Mouse (Mus musculus): ENCODE results near the gene Mvb12b. TPM values are rescaled to one million over a fixed set of nuclear protein-coding genes. Genes with fewer than 3 reads are reported as not detected.

Gene Mvb12b
- polyA plus RNA-seq, 1 experiment from 2014 or later: 52.2 TPM

DNA sequence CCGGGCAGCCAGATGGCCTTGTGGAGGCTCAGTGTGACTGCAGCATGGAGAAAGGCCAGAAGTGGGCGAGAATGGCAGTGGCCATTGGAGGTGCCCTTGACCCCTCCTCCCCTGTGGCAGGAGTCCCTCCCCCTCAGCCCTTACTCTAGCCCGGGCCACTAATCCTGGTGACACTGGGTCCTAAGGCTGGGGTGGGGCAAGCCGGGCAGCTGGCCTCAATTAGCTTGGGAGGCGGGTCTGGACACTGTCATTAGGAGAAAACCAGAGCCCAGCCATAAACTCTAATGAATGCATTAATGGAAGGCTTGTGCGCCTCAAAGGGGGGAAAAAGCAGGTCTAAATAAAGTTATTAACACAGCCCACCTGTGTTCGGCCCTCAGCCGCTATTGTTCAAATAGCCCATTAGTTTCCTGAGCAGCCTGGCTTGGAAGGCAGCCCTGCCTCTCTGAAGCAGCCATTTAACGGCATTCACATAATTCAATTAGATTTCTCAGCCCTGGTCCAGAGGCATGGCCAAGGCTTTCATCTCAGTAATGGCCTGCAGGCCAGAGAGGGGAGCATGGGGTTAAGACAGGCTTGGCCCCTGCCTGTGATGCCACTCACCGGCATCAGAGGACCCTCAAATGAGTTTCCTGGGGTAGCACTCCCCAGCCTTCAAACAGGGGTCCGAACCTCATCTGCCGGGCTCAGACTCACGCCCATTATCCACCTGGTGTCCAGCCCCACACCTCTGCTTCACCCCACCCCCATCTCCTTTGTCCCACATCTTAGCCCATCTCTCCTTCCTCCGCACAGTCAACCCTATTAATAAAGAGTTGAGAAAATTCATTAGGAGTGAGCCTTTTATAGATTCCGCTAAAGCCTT, 186.9 kb downstream of the Mvb12b start:
- 15% methylated on average over 15 of the region's 15 CpGs for WGBS
- ATAC-seq (ENCODE audit: low FRiP score): no peak
- Histone ChIP-seq H3K27ac (replicated peaks) (0 out of 2 replicates have a peak overlapping the region, but pooled peaks have one; percentile 13), H3K4me2 (no peak overlapping the region), H3K4me1 (peaks cover 22% of the 10 kb centered on the region), H3K9ac (replicated peaks) (no peak overlapping the region), H3K36me3 (no peaks in the 10 kb centered on the region), H3K9me3 (replicated peaks) (0 out of 2 replicates have a peak, but pooled peaks cover 3% of the 10 kb centered on the region), H3K4me3 (replicated peaks) (no peak overlapping the region), H3K27me3 (replicated peaks) (peaks cover 22% of the 10 kb centered on the region)

GRCm38 (mm10) chr2:33698898-33699297, 188.8 kb downstream of the Mvb12b start:
- WGBS: 72% methylated on average over 3 of the region's 3 CpGs
- H3K36me3 ChIP-seq: no peaks in the 10 kb centered on the region
- ATAC-seq (ENCODE audit: low FRiP score): no peak
- H3K27ac ChIP-seq (replicated peaks): no peak overlapping the region
- H3K9me3 ChIP-seq (replicated peaks): 0 out of 2 replicates have a peak, but pooled peaks cover 3% of the 10 kb centered on the region
- no peak overlapping the region for H3K9ac ChIP-seq (replicated peaks)
- H3K4me1 ChIP-seq: peaks cover 20% of the 10 kb centered on the region
- no peak overlapping the region for H3K4me3 ChIP-seq (replicated peaks)
- H3K27me3 ChIP-seq (replicated peaks): peaks cover 20% of the 10 kb centered on the region
- no peak overlapping the region for H3K4me2 ChIP-seq

- no peak overlapping the region for H3K4me2 ChIP-seq
- no peaks in the 10 kb centered on the region for H3K36me3 ChIP-seq
- H3K9me3 ChIP-seq (replicated peaks): 0 out of 2 replicates have a peak, but pooled peaks cover 3% of the 10 kb centered on the region
- H3K4me1 ChIP-seq: peaks cover 12% of the 10 kb centered on the region
- no peak overlapping the region for H3K27ac ChIP-seq (replicated peaks)
- no peak overlapping the region for H3K9ac ChIP-seq (replicated peaks)
- 72% methylated on average over 3 of the region's 3 CpGs for WGBS
- 0 out of 2 replicates have a peak, but pooled peaks cover 7% of the 10 kb centered on the region for H3K27me3 ChIP-seq (replicated peaks)
- no peak for ATAC-seq (ENCODE audit: low FRiP score)
- no peak overlapping the region for H3K4me3 ChIP-seq (replicated peaks)
These were observed 191.3 kb downstream of the Mvb12b start for GRCm38 (mm10) chr2:33696428-33696827.

DNA sequence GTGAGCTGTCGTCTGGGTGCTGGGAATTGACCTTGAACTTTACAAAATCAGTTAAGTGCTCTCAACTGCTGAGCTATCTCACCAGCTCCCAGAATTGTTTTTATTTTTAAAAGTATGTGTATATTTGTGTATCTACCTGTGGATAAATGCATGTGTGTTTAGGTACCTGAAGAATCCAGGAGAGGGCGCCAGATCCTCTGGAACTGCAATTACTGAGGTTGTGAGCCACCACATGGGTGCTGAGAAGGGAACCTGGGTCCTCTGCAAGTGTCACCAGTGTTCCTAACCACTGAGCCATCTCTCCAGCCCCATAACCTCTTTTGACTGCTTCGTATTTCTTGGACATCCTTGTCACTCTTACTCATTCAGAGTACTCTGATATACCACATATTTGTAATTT, 193.8 kb downstream of the Mvb12b start:
- Histone ChIP-seq H3K4me1 (peaks cover 7% of the 10 kb centered on the region), H3K9me3 (replicated peaks) (0 out of 2 replicates have a peak, but pooled peaks cover 3% of the 10 kb centered on the region), H3K27ac (replicated peaks) (no peak overlapping the region), H3K4me3 (replicated peaks) (no peak overlapping the region), H3K4me2 (no peak overlapping the region), H3K36me3 (no peaks in the 10 kb centered on the region), H3K9ac (replicated peaks) (no peak overlapping the region), H3K27me3 (replicated peaks) (no peaks in the 10 kb centered on the region)
- no peak for ATAC-seq (ENCODE audit: low FRiP score)
- WGBS: 77% methylated on average over 3 of the region's 3 CpGs

DNA sequence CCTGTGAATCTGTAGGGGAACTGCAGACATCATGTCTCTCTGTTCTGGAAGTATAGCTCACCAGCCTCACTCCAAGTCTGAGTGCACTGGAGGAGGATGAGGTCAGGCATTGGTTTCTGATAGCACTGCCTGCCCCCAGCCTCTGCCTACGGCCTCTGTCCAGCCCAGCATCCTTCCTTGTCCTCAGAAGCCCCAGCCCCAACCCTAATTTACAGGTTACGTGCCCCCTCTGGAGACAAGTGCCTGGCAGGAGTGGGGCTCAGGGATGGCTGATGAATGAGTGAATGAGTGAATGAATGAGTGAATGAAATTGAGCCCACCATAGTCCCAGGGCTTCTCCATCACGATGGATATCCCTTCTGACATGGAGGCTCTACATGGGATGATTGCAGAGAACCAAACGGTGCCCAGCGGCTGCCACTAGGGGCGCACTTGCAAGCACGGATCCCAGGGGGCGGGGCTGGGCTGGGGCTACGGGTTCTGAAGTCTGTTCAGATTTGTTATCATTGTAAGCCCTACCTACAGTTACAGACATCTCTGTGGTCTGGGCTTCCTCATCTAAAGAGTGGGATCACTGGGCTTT, 197.8 kb downstream of the Mvb12b start:
- Histone ChIP-seq H3K27ac (replicated peaks) (peak overlapping the region; percentile 18), H3K4me3 (replicated peaks) (no peak overlapping the region), H3K9me3 (replicated peaks) (no peaks in the 10 kb centered on the region), H3K4me1 (peaks cover 11% of the 10 kb centered on the region), H3K9ac (replicated peaks) (no peak overlapping the region), H3K27me3 (replicated peaks) (no peaks in the 10 kb centered on the region), H3K36me3 (no peaks in the 10 kb centered on the region), H3K4me2 (no peak overlapping the region)
- 35% methylated on average over 9 of the region's 9 CpGs for WGBS
- peak; percentile 8; the same call in 1 of the 2 replicates for ATAC-seq (ENCODE audit: low FRiP score)

DNA sequence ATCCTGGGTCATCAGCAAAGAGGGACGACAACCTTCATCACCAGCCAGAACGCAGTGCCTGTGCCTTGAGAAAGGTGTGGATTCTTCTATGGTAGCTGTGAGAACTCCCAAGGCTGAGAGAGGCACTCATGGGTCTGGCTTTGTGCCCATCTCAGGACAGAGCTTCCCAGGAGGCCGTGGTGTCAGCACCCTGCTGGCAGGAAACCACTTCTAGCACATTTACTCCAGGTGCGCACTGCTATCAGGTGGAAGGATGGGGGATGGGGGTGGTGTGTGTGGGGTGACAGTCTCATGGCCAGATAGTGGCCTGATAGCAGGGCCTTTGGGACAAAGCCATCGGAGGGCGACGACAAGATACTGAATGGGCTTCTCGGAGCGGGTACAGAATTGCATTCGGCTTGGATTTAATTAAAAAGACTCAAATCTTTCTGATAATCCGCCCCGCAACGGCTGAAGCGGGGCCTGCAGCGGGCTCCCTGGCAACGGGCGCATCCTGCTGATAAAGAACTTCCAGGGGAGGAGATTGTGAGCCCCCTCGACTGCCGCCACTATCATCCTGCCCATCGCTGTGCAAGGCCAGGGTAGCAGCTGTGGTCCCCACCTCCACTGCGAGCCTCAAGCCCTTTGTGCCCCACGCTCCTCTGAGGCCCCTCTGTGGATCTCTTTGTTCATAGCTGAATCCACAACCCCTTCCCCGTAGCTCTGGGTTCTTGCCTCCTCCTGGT, 198.4 kb downstream of the Mvb12b start:
- peak overlapping the region; percentile 18 for H3K27ac ChIP-seq (replicated peaks)
- 0 out of 2 replicates have a peak, but pooled peaks have one; percentile 5 for ATAC-seq (ENCODE audit: low FRiP score)
- H3K4me3 ChIP-seq (replicated peaks): no peak overlapping the region
- H3K4me2 ChIP-seq: no peak overlapping the region; the same call in 1 of the 2 replicates
- 0 out of 2 replicates have a peak, but pooled peaks cover 2% of the 10 kb centered on the region for H3K27me3 ChIP-seq (replicated peaks)
- H3K4me1 ChIP-seq: peaks cover 11% of the 10 kb centered on the region
- H3K9me3 ChIP-seq (replicated peaks): no peaks in the 10 kb centered on the region
- no peak overlapping the region for H3K9ac ChIP-seq (replicated peaks)
- 32% methylated on average over 23 of the region's 23 CpGs for WGBS
- H3K36me3 ChIP-seq: no peaks in the 10 kb centered on the region

DNA sequence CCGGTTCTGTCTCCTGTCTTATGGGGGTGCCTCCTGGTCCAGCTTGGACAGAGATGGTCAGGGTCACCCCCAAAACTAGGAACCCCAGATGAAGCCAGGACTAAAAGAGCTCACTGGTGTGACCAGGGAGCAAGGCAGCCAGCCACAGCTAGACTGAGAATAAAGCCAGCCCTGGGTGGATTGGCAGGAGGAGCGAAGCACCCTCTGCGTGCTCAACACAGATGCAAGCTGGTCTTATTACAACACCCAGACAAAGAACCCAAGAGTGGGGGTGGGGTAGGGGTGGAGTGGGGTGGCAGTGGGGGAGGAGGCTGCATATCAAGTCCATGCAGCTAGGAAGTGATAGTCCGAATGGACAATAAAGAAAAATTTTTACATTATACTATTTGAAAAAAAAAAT, 204.2 kb downstream of the Mvb12b start:
- Histone ChIP-seq H3K9me3 (replicated peaks) (no peaks in the 10 kb centered on the region), H3K27ac (replicated peaks) (no peak overlapping the region), H3K4me3 (replicated peaks) (no peak overlapping the region), H3K36me3 (no peaks in the 10 kb centered on the region), H3K9ac (replicated peaks) (0 out of 2 replicates have a peak overlapping the region, but pooled peaks have one; percentile 2), H3K4me2 (no peak overlapping the region), H3K4me1 (peaks cover 4% of the 10 kb centered on the region; the same call in 1 of the 2 replicates), H3K27me3 (replicated peaks) (peaks cover 16% of the 10 kb centered on the region; the same call in 1 of the 2 replicates)
- ATAC-seq (ENCODE audit: low FRiP score): no peak
- WGBS: 44% methylated on average over 4 of the region's 4 CpGs

DNA sequence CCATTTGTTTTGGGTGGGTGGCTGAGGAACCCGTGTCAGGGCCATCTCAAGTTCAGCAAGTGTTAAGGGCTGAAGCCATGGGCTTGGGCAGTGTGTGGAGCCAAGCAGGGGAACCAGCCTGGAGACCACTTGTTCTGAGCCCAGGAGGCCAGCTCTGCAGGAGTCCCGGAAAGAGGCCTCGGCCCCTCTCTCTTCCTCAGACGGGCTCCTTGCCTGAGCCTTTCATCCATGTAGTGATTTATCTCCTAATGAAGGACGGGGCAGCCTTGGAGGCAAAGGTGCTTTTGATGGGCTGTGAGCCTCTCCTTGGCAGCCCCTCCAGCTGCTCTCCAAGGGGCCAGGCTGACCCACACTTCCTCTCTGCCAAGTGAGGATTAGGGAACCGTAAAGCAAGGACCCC, 204.7 kb downstream of the Mvb12b start:
- Histone ChIP-seq H3K36me3 (no peaks in the 10 kb centered on the region), H3K27me3 (replicated peaks) (peaks cover 16% of the 10 kb centered on the region; the same call in 1 of the 2 replicates), H3K4me1 (0 out of 2 replicates have a peak, but pooled peaks cover 3% of the 10 kb centered on the region), H3K9me3 (replicated peaks) (no peaks in the 10 kb centered on the region), H3K9ac (replicated peaks) (0 out of 2 replicates have a peak overlapping the region, but pooled peaks have one; percentile 2), H3K4me2 (no peak overlapping the region), H3K4me3 (replicated peaks) (no peak overlapping the region), H3K27ac (replicated peaks) (no peak overlapping the region)
- 28% methylated on average over 6 of the region's 6 CpGs for WGBS
- ATAC-seq (ENCODE audit: low FRiP score): no peak

GRCm38 (mm10) chr2:33682219-33682618, 205.5 kb downstream of the Mvb12b start:
- H3K9ac ChIP-seq (replicated peaks): no peak overlapping the region
- ATAC-seq (ENCODE audit: low FRiP score): no peak

More at GRCm38 (mm10) chr2:33682219-33682618, 205.5 kb downstream of the Mvb12b start:
- Histone ChIP-seq H3K27me3 (replicated peaks) (peaks cover 16% of the 10 kb centered on the region; the same call in 1 of the 2 replicates), H3K9me3 (replicated peaks) (no peaks in the 10 kb centered on the region), H3K36me3 (no peaks in the 10 kb centered on the region), H3K4me3 (replicated peaks) (no peak overlapping the region), H3K4me2 (no peak overlapping the region), H3K4me1 (0 out of 2 replicates have a peak, but pooled peaks cover 3% of the 10 kb centered on the region), H3K27ac (replicated peaks) (no peak overlapping the region)
- 13% methylated on average over 4 of the region's 4 CpGs for WGBS
